Mouse (Mus musculus) fat pad, adult 2 months (tissue): Measurements from ENCODE around the gene Gm6502.
"Not testable (repeated sequence)": the region's sequence is repeated elsewhere in the genome, so short reads cannot be mapped to it uniquely, and the experiment has no call there.

Experiments used
- DNase-seq: peaks from one replicate; pipeline ENCODE4 v3.0.0-alpha.2; 2011; ENCODE audit warnings: low read depth, low spot score; ENCODE audit errors: extremely low read depth

The Gm6502 gene

DNA sequence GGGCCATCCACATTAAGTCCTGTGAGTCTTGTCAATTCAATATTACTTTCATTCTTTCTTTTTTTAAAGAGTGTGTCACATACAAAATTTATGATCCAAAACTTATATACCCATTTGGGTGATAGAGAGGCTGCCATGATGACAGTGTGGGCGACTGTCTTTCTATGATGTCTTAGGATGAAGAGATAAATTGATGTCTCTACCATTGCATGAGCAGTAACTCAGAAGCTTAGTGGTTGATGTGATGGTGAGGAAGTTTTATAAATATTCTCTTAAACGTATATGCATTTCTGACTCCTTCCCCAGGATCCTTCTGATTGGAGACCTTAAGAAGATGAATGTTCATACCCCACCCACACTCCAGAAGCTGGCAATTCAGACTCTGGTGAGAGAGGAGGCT, at the start of gene Gm6502:
Gene Gm6502, plus strand, starts transcription at position 301 of the 400 bp plus-strand sequence.
- DNase-seq: not testable (repeated sequence)

GRCm38 (mm10) chr5:94306696-94307095, 7.5 kb upstream of the Gm6502 start, which contains the start of gene A430089I19Rik:
A430089I19Rik (minus strand) TSS chr5:94306796.
- DNase-seq: not testable (repeated sequence)

DNA sequence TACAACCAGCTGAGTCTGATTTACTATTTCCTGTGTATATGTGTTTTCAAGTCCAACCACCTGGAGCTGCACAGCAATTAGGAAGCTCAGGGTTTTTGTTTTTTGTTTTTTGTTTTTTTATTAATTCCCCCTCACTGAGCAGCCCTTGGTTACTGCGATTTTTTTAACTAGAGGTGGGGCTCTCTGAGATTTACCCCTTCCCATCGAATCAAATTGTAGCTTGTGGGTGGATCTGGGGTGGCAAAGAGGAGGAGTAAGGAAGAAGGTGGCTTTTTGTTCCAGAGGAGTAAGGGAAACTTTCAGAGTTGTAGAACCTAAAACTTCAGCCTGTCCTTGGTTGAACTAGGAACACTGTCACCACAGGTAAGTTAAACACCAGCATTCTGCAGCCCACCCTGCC, 25.2 kb downstream of the Gm6502 start, which contains the start of gene AA792892:
Gene AA792892, plus strand, starts transcription at position 301 of the 400 bp plus-strand sequence.
- DNase-seq: not testable (repeated sequence)
